Mouse (Mus musculus): Measurements from ENCODE around the gene Fam76a.

DNA sequence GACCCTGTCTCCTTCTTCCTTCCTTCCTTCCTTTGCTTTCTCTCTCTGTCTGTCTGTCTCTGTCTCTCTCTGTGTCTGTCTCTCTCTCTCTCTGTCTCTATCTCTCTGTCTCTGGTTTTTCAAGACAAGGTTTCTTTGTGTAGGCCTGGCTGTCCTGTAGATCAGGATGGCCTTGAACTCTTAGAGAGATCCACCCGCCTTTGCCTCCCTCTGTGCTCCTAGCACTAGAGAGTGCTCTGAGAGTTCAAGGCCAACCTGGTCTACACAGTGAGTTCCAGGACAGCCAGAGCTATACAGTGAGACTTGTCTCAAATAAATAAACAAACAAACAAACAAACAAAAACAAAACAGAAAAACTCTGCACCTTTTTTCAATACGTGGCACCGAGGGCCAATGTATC, 41.7 kb upstream of the Fam76a start:
- TF ChIP-seq GATA1 (IDR thresholded peaks at IDR 0.05; ENCODE audit: borderline replicate concordance, low read length) (no peak), FLI1 (IDR thresholded peaks at IDR 0.05; ENCODE audit: low read length) (no peak)
